Mouse (Mus musculus): Measurements from ENCODE around the gene Cdc27.
"Not testable (repeated sequence)": the region's sequence is repeated elsewhere in the genome, so short reads cannot be mapped to it uniquely, and the experiment has no call there.

Gene Cdc27

DNA sequence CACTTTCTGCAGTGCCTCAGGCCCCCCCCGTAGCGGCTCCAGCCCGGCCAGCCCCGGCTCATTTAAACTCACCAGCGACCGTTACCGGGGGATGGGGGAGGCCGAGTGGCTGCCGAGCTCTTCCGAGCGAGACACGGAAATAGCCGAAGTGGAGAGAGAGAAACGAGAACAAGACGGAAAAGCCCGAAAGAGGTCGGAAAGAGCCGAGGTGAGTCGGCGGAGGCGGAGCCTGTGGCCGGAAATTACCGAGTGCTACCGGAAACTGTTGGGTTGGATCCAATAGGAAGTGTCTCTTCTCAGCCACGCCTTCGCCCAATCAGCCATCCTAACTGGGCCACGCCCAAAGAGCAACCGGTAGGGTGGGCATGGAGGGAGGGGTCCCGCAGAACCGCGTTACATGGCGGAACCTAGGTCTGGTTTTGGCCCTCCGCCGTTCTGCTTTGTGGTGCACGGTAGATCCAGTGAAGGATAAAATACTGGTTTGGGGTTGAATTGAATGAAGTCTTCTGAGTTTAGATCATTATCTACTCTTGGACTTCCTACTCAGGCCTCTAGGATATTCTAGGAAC is at the start of gene Cdc27, which contains the start of gene Myl4:
TSS of gene Cdc27 (minus strand) at position 215 of the 569 bp plus-strand sequence.
TSS of gene Myl4 (plus strand) at position 258 of the 569 bp plus-strand sequence.
- DNase-seq (ENCODE audit: low spot score in 2 of 2): peak; percentile 97 to 99

DNA sequence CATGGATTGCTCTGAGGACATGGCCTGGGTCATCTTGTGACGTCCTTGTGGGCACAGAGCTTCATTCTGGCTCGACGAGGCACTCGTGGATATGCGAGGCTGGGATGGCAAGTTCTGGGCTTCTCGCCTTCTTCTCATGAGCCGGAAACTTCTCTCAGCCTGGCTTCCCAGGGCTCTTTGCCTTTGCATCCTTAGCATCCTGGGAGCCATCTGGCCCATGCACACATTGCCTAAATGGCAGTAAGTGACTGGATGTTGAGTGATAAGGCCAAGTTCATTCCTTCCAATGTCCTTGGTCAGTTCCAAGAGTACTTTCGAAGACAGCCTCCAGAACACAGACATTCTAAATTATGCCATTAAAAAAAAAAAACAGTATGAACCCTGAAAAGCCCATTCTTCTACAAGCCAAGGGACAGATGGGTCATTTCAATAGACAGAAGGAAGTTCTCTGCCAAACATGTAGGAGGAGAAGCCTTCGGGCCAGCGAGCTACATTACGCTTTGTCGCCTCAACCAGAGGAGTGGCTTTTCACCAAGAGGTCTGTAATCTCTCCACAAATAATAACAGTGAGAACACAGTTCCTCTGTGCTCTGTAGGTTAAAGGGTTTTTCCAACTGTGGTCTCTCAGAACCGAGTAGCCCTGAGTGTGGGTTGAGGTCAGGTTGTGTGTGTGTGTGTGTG is 49.0 kb upstream of the Cdc27 start:
- no peak for DNase-seq (ENCODE audit: low spot score in 2 of 2)

DNA sequence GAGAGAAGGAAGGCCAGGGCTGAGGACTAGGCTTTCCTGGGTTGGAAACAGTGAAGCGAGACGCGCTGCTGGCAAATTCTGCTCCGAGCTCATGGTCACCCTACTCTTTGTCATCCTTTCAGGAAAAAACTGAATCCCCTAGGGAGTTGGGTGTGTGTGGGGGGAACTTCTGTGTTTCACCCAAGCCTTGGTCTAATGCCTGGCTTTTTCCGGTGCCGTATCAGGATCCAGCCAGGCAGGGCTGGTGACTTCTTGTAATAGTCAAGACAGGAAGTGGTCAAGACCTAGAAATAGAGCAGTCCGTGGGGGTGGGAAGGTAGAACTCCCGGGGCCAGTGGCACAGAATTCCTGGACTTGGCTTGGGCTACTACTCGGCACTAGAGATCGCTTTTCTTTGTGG is 45.9 kb upstream of the Cdc27 start:
- no peak for DNase-seq (ENCODE audit: low spot score in 2 of 2)

DNA sequence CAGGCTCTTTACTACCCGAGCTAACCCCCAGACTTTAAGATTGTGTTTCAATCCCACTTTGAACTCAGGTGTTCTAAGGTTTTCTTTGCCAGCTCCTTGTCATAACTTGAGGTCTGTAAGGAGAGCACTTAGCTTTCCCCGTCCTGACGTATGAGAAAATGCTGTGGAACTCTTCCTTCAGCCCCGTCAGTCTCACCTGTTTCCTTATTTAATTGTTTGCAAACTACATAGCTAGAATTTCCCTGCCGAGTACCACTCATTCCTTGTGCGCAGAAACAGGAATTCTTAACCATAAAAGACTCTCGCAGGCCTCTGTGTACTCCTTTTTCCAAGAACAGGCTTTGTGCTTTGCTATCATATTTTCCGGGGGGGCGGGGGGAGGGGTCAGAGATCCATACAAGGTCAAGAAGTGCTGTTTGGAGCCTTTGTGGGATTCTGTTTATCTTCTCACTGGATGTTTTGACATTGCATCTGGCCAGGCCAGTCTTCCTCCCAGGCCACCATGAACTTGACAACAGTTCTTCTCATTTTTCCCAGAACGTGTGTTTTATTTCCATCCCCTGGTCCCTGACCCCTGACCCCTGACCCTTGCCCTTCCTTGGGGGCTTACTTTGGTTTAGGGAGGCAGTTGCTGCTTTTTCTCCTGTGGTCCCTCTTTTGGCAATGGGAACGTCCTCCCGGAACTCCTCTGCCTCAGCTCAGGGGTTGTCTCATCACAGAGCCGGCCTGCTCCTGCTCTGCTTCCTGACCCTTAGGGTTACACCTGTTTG is 41.8 kb upstream of the Cdc27 start:
- no peak for DNase-seq (ENCODE audit: low spot score in 2 of 2)

DNA sequence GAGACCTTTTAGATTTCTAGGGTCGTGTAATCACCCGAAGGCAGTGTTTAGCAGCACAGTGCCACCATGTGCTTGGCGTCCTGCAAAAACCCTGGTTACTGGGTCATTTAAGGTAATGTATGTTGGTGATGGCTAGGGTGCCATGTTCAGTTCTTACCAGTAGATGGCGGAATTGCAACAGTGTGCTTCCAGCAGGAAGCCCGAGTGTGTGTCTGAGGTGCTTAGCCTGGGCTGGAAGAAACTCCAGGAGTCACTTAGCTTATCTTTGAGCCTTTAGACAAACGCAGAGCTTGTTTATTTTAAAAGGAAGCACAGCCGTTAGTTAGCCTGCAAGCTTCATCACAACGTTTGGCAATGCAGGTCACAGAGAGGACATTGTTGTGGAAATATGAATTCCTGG is 39.7 kb upstream of the Cdc27 start:
- DNase-seq (ENCODE audit: low spot score in 2 of 2): peak; percentile 79 to 85

DNA sequence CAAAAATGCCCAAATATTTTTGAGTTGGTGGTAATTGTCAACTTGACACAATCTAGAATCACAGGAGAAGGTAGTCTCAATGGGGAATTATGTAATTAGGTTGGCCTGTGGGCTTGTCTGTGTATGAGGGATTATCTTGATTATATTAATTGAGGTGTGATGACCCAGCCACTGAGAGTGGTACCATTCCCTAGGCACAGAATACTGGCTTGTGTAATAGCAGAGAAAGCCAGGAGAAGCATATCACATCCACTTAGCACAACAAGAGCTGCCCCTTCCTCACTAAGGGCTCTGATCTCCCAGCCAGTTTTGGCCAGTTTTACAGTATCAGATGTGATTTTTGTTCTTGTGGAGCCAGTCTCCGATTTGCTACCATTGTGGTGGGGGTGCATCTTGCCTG is 39.1 kb upstream of the Cdc27 start:
- no peak for DNase-seq (ENCODE audit: low spot score in 2 of 2)

DNA sequence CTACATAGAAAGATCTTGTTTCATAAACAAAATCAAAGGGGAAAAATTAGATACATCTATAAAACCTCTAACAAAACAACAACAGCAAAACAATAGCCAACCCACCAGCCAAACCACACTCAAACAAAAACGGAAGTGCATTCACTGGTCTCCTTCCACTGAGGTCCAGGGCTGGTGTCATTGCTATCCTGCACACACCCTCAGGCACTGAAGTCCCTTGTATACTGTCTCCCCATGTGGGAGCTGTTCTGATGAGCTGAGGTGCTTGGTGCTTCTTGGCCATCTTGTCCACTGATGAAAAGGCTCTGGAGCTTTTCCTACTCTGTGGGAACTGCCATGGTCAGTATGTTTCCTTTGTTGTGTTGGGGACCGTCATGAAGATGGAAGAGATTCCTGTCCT is 38.1 kb upstream of the Cdc27 start:
- no peak for DNase-seq (ENCODE audit: low spot score in 2 of 2)

DNA sequence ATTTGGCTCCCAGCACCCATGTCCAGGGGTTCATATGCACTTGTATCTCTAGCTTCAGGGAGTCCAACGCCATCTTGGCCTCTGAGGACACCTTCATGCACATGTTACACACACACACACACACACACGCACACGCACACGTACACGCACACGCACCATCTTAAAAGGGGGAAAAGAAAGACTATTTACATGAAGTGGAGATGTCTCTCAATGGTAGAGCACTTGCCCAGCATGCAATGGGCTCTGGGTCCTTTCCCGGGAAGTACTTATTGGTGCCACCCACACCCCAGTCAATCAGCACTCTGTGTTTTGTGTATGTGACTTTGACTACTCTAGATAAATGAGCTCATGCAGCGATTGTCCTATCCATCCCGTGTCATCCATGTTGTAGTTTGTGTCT is 37.5 kb upstream of the Cdc27 start:
- DNase-seq (ENCODE audit: low spot score in 2 of 2): no peak

DNA sequence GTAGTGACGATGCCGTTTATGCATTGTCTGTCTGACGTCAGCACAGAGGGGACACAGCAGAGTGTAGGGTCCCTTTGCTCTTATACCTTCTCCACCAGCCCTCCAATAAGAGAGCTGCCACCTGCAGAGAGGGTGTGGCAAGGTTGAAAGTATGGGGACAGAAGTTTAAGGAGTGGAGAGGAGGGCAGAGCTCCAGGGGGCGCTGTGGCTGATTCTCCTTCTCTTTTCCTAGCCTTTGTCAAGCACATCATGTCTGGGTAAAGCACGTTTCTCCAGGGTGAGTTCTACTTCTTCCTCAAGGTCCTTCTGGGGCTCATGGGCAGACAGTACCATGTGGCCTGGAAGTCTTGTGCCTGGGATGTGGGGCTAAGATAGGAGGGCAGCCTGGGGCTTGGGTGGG is 35.1 kb upstream of the Cdc27 start:
- DNase-seq (ENCODE audit: low spot score in 2 of 2): no peak

DNA sequence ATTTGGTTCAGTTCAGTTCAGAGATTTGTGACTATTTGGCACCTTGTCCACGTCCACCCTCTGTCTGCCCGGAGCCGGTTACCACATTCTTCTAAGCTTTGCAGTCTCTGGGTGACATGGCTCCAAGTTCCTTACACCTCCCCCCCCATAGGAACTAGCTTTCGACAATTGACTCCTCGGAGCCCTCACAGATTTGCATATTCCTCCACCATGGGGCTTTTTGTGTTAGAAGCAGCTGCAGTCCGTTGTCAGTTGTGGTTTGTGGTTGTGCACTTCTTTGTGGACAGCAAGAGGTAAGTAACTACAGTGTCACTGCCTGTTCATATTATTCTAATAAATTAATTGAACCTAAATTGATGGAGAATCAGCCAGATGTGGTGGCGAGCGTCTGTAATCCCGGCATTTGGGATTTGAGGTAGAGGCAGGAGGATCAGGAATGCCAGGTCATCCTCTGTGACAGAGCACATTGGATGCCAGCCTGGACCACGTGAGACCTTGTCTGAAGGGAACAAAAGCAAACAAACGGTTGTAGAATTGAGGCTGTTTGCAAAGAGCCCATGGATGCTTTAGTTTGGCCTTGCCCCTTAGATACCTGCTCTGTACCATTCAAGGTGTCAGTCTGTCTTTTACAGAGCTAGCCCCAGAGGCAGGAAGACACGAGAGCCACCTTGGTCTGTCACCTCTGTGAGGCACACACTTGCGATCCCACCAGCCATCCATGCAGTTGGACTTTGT is 32.4 kb upstream of the Cdc27 start:
- peak; percentile 73 to 76 for DNase-seq (ENCODE audit: low spot score in 2 of 2)

DNA sequence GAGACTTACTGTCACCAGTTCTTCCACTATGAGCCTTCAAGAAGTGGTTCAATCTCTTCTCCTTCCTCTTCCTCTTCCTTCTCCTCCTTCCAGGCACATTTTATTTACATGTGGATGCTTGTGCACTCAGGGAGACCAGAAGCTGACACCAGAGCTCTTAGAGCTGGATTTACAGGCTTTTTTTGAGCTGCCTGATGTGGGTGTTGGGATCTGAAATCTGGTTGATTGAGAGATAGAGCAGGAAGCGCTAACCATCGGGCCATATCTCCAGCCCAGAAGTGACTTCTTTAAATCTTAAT is 31.8 kb upstream of the Cdc27 start:
- no peak for DNase-seq (ENCODE audit: low spot score in 2 of 2)

DNA sequence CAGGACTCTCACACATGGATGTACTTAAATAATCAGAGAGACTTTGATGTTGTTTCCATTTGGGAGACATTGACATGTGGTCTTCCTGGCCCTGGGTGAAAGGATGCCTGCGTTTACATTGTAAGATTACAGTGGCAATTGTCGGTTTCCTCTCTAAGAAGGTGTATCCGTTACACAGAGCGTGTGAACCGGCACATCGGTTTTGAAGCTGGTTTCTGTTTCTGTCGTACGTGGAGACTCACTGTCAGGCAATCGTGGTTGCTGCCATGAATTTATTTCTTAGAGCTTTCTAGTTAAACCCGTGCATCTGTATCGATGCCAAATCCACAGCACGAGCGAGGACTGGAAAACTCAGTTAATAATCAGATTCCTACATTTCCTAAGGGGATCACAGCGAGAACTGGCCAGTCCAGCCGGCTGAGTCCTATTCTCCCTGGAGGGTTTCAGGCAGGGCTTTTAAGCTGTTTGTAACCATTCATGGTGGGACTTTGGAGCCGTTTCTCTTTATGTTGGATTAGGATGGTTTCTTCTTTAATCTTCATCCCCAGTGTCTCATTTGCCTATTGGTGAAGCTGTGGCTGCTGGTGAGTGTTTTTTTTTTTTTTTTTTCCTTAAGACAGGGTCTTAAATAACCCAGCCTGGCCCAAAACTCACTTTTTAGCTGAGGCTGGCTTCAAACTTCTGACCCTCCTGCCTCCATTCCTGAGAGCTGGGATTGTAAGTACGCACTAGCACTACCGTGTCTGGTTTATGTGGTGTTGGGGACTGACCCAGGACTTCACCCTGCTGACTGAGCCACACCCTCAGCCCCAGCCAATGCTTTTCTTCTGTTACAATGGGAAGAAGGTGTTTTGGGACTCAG is 31.3 kb upstream of the Cdc27 start:
- peak; percentile 66 to 75 for DNase-seq (ENCODE audit: low spot score in 2 of 2)

DNA sequence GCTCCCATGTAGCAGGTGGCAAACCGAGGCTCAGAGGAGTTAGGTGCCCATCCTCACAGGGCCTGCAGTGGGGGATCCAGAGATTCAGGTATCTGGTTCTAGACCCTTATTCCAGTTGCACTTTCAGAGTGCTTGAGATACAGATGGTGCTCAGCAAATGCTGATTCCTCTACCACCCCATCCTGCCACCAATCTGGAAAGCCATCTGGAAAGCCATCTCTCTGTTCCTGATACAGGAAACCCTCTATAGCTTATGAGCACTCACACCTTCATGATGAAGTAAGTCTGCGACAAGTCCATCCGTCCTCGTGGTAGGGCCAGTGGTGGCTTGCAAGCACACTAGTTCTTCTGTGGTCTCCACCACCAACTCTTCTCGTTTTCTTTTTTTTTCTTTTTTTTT is 30.2 kb upstream of the Cdc27 start:
- DNase-seq (ENCODE audit: low spot score in 2 of 2): no peak

DNA sequence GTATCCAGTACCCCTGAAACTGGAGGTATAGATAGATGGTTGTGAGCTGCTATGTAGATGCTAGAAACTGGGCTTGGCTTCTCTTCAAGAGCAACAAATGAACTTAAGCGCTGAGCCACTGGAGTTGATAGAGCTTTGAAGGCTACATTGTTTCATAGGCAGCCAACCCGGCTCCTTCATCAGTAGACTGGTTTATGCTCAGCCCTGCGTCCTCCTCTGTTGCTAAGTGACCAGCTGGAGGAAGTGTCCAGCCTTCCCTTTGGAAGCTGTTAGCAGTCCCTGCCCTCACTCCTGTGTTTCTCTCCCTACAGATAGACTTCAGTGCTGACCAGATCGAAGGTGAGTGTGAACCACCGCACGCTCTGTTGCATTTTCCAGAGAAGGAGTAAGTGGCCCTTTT is 29.7 kb upstream of the Cdc27 start:
- DNase-seq (ENCODE audit: low spot score in 2 of 2): no peak

DNA sequence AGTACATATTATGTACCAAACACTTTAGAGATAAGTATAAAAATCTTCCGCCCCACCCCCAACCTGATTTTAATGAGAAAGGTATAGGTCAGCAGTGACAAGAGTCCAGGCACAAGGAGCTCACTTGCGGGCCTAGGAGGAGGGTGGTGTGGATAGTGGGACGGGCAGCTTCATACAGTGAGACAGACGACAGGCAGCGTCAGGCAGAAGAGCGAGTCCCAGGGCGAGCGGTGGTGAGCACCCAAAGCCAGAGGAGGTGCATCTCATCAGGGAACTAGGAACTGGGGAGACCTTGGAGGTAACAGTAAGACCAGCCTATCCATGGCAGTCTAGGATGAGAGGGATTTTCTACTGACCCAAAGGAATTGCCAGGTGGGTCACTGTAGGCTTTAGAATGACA is 29.2 kb upstream of the Cdc27 start:
- no peak for DNase-seq (ENCODE audit: low spot score in 2 of 2)

DNA sequence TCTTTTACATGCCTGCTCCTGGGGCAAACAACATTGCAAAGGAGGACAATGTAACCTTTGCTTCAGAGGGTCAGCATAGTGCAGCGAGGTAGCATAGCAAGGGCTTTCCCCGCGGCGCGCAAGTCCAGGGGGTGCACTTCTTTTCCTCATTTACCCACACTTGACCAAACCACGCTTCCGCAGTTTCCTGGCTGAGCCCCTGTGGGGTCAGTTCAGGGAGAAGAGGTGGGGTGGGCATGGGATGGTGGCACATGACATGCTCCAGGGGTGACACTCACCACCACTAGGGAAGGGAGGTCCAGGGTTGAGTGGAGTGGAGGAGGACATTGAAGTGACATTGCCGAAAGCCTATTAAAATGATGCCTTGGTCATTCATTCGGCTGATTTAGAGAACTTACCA is 28.7 kb upstream of the Cdc27 start:
- DNase-seq (ENCODE audit: low spot score in 2 of 2): no peak

DNA sequence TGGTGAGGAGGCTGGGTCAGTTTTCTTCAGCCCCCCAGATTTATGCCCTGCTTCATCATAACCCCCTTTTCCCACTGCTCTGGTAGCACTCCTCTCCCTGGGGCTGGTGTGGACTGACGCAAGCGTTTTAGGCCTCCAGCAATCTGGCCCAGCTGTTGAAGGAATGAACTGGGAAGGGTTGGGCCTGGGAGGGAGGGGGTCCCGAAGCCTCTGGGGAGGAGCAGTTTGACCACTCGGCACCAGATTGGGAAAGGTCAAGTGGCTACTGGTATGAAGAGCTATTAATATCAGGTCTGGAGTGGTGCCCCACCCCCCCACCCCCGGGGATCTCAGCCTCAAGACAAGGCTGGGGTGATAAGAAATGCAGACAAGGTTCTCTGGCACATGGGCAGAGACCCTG is 27.7 kb upstream of the Cdc27 start:
- DNase-seq (ENCODE audit: low spot score in 2 of 2): no peak

DNA sequence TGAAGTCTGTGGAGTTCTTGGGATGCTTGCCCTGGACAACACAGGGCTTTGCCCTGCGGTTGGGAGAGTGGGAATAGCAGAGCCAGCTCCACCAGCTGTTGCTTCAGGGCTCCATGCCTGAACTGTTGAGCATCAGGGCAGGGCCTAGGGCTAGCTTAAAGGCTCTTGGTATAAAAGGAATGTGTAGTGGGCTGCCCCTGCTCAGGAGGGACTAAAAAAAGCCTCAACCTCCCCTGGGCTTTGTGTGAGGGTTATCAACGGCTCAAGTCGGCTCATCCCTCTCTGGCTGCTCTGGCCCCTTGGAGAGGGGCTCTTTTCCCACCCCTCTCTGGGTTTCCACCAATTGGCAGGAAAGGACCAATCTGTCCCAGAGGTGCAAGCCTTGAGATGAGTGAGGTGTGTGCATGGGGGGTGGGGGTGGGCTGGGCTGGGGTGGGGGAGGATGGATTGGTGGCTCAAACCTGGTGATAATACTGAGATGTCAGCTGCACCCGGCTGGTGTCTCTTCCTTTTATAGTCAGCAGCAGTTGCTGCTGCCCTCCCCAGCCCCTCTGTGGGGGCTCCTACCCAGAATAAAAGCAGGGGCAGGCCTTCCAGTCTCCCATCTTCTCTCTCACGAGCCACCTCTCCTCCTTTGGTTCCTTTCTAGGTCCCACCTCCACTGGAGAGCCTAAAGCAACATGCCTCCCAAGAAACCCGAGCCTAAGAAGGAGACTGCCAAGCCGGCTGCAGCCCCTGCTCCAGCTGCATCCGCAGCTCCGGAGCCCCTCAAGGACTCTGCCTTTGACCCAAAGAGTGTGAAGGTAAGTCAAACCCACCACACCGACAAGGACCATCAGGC is 26.6 kb upstream of the Cdc27 start:
- DNase-seq (ENCODE audit: low spot score in 2 of 2): no peak

DNA sequence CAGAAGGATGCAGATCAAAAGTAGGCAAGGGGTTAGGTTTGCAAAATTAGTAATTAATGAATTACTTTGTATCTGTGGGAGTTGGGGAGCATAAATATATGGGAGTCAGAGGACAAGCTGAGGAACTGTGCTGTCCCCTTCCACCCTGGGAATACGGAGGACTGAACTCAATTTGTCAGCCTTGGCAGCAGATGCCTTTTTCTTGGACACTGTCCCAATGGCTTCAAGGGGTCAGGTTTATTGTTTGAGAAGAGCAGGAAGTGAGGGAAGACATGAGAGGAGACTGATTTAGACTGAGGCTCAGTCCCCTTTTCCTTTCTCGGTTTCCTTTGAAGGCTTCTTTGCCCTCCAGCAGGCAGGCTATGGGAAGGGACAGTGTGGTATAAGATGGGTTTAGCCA is 22.1 kb upstream of the Cdc27 start:
- DNase-seq (ENCODE audit: low spot score in 2 of 2): no peak

DNA sequence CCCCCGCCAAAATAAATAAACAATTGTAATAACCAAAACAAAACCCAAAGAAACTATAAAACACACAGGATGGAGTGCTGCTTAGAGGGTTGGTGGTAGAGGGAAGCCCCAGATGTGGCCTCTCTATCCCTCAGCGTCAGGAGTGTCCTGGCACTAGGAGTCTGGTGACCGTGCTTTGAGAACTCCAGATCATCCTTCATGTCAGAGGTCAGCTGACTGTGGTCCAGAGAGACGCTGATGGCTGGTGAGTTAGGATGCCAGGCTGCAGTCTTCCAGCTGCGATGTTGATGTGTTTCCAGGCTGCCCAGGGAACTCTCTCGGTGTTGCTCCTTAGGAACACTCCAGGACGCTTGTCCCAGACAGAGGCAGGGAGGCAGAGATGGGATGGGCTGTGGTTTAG is 21.7 kb upstream of the Cdc27 start:
- DNase-seq (ENCODE audit: low spot score in 2 of 2): no peak

DNA sequence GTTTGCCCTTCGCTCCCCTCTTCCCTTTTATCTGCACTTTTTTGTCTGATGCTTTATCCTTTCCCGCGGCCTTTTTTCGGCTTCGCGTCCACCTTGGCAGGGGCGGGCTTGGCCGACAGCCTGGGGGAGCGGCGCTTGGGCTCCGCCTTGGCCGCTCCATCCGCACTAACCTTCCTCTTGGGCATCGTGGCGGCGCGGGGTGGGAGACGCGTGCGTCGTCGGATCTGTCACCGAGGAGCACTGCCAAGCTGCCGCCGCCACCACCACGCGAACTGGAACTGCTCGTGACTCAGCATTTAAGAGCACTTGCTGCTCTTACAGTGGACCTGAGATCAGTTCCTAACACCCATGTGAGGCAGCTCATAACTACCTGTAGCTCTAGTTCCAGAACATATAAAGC is 21.0 kb upstream of the Cdc27 start:
- not testable (repeated sequence) for DNase-seq (ENCODE audit: low spot score in 2 of 2)
